Mouse (Mus musculus): ENCODE data around the gene Plscr2. TPM values are rescaled to one million over a fixed set of nuclear protein-coding genes. Genes with fewer than 3 reads are reported as not detected.

Gene Plscr2
- polyA plus RNA-seq, 1 experiment from 2014 or later: not detected

- no peak for DNase-seq (ENCODE audit: low spot score)
- H3K4me3 ChIP-seq: no peak overlapping the region
- no peaks in the 10 kb centered on the region for H3K27me3 ChIP-seq (ENCODE audit: low read depth, poor library complexity, severe bottlenecking)
- H3K4me1 ChIP-seq: no peaks in the 10 kb centered on the region
- no peaks in the 10 kb centered on the region for H3K36me3 ChIP-seq
- WGBS: 92% methylated on average over 6 of the region's 6 CpGs
- no peak overlapping the region for H3K27ac ChIP-seq
- H3K9me3 ChIP-seq (replicated peaks): no peaks in the 10 kb centered on the region
These were observed 59.9 kb downstream of the Plscr2 start for GRCm38 (mm10) chr9:92335277-92335818.

GRCm38 (mm10) chr9:92337063-92337462 is 61.7 kb downstream of the Plscr2 start:
- Histone ChIP-seq H3K27ac (no peak overlapping the region), H3K27me3 (ENCODE audit: low read depth, poor library complexity, severe bottlenecking) (no peaks in the 10 kb centered on the region), H3K4me3 (no peak overlapping the region), H3K9me3 (replicated peaks) (no peaks in the 10 kb centered on the region), H3K36me3 (no peaks in the 10 kb centered on the region), H3K4me1 (no peaks in the 10 kb centered on the region)
- 96% methylated on average over 1 of the region's 1 CpGs for WGBS
- DNase-seq (ENCODE audit: low spot score): no peak

GRCm38 (mm10) chr9:92337661-92338060 is 62.3 kb downstream of the Plscr2 start:
- Histone ChIP-seq H3K27ac (no peak overlapping the region), H3K9me3 (replicated peaks) (no peaks in the 10 kb centered on the region), H3K27me3 (ENCODE audit: low read depth, poor library complexity, severe bottlenecking) (no peaks in the 10 kb centered on the region), H3K4me3 (no peak overlapping the region), H3K4me1 (no peaks in the 10 kb centered on the region), H3K36me3 (no peaks in the 10 kb centered on the region)
- DNase-seq (ENCODE audit: low spot score): no peak
- 94% methylated on average over 3 of the region's 3 CpGs for WGBS

- Histone ChIP-seq H3K4me1 (no peaks in the 10 kb centered on the region), H3K36me3 (no peaks in the 10 kb centered on the region), H3K9me3 (replicated peaks) (no peaks in the 10 kb centered on the region), H3K27ac (no peak overlapping the region), H3K4me3 (no peak overlapping the region), H3K27me3 (ENCODE audit: low read depth, poor library complexity, severe bottlenecking) (no peaks in the 10 kb centered on the region)
- 85% methylated on average over 1 of the region's 1 CpGs for WGBS
- DNase-seq (ENCODE audit: low spot score): no peak
These were observed 63.6 kb downstream of the Plscr2 start for GRCm38 (mm10) chr9:92338954-92339353.

Small RNAs within 50 kb of the gene (microRNA-seq; reads per million reads assigned to microRNA genes)
- gene Mir6386: not detected

Other genes starting within 250 kb of the Plscr2 start
- not detected in 2 replicates for gene Plscr5, start 82.7 kb upstream of the Plscr2 start, polyA plus RNA-seq (2016; fragmentation: Nextera tagmentation; extraction: Ambion mirVana)
- 34.2 and 34.8 TPM in 2 replicates for gene Plscr1, start 25.9 kb upstream of the Plscr2 start, polyA plus RNA-seq (2016; fragmentation: Nextera tagmentation; extraction: Ambion mirVana)
- not detected in 2 replicates for gene 1700057G04Rik, start 33.8 kb downstream of the Plscr2 start, polyA plus RNA-seq (2016; fragmentation: Nextera tagmentation; extraction: Ambion mirVana)
- gene Plscr4, start 181.8 kb downstream of the Plscr2 start, polyA plus RNA-seq (2016; fragmentation: Nextera tagmentation; extraction: Ambion mirVana): 0.28 and 0.31 TPM in 2 replicates

Measured in limb, embryonic 10.5 days (tissue).